Mouse (Mus musculus) olfactory bulb, adult 2 months (tissue): ENCODE results near the gene Btbd16. TPM values are rescaled to one million over a fixed set of nuclear protein-coding genes. Genes with fewer than 3 reads are reported as not detected.
A peak's percentile ranks its signal among the peaks of the same experiment; 100 is the strongest.

Experiments used
- H3K27ac ChIP-seq: fragments of 200-500 bp; 2 replicates; pipeline ENCODE4 v1.5.1; 2012; ENCODE audit warnings: low read depth, low read length; ENCODE audit not compliant: insufficient read depth
- H3K4me1 ChIP-seq: fragments of 200-500 bp; 2 replicates; pipeline ENCODE4 v1.6.1; 2012; ENCODE audit warnings: low read length; ENCODE audit not compliant: control insufficient read depth, insufficient read depth
- H3K4me3 ChIP-seq: fragments of 200-500 bp; 2 replicates; pipeline ENCODE4 v1.5.1; 2012; ENCODE audit warnings: mild to moderate bottlenecking, low read depth, low read length, moderate library complexity; ENCODE audit not compliant: insufficient read depth
- CTCF ChIP-seq: fragments of 200-500 bp; IDR thresholded peaks from 2 replicates; pipeline ENCODE4 v1.5.1; 2012; ENCODE audit warnings: low read depth, mild to moderate bottlenecking, low read length, moderate library complexity; ENCODE audit not compliant: insufficient read depth
- POLR2A ChIP-seq: fragments of 200-500 bp; IDR thresholded peaks from 2 replicates; pipeline ENCODE4 v1.6.1; 2012; ENCODE audit warnings: mild to moderate bottlenecking, low read depth, low read length, moderate library complexity; ENCODE audit not compliant: insufficient read depth
- WGBS: fragments of 180-500 bp; shearing (Covaris S2); methylation state at CpG from one replicate; pipeline ENCODE4 v1.1.7; 2018; 5-methylcytosine and 5-hydroxymethylcytosine counted together
- polyA plus RNA-seq: library from polyadenylated mRNA; stranded (reverse); fragments of >200 nt; gene quantifications from 2 replicates; pipeline ENCODE4 v1.2.4, GENCODE M21; 2012; ENCODE audit warnings: low replicate concordance; ENCODE audit not compliant: missing spikeins, insufficient read depth, insufficient read length

Btbd16 gene
- polyA plus RNA-seq, 1 experiment: not detected

GRCm38 (mm10) chr7:130836066-130836465 lies 62.2 kb downstream of the Btbd16 start:
- TF ChIP-seq POLR2A: no peak
- TF ChIP-seq CTCF: no peak
- Histone ChIP-seq H3K4me3 (no peak overlapping the region), H3K4me1 (peaks cover 42% of the 10 kb centered on the region), H3K27ac (peak overlapping the region; percentile 23; the same call in 1 of the 2 replicates)
- 82% methylated on average over 9 of the region's 9 CpGs for WGBS

- Histone ChIP-seq H3K4me1 (peaks cover 40% of the 10 kb centered on the region), H3K4me3 (no peak overlapping the region), H3K27ac (peak overlapping the region; percentile 14; the same call in 1 of the 2 replicates)
- TF ChIP-seq POLR2A (no peak), CTCF (no peak)
- 36% methylated on average over 12 of the region's 12 CpGs for WGBS
Measured at GRCm38 (mm10) chr7:130837941-130838657, 64.2 kb downstream of the Btbd16 start.

- TF ChIP-seq POLR2A (no peak), CTCF (no peak)
- no peak overlapping the region for H3K4me3 ChIP-seq
- 60% methylated on average over 3 of the region's 3 CpGs for WGBS
- peaks cover 40% of the 10 kb centered on the region for H3K4me1 ChIP-seq
- 0 out of 2 replicates have a peak overlapping the region, but pooled peaks have one; percentile 2 for H3K27ac ChIP-seq
Measured at GRCm38 (mm10) chr7:130838658-130839025, 64.8 kb downstream of the Btbd16 start.

- Histone ChIP-seq H3K4me3 (no peak overlapping the region), H3K27ac (no peak overlapping the region), H3K4me1 (peaks cover 33% of the 10 kb centered on the region)
- WGBS: 94% methylated on average over 12 of the region's 12 CpGs
- TF ChIP-seq POLR2A: no peak
- no peak for TF ChIP-seq CTCF
Measured at GRCm38 (mm10) chr7:130839380-130840100, 65.7 kb downstream of the Btbd16 start.

GRCm38 (mm10) chr7:130847164-130847718 lies 73.4 kb downstream of the Btbd16 start:
- TF ChIP-seq POLR2A: no peak
- TF ChIP-seq CTCF: no peak
- Histone ChIP-seq H3K4me3 (no peak overlapping the region), H3K27ac (no peak overlapping the region), H3K4me1 (no peaks in the 10 kb centered on the region)
- WGBS: 88% methylated on average over 17 of the region's 17 CpGs

GRCm38 (mm10) chr7:130854684-130855292 lies 80.9 kb downstream of the Btbd16 start:
- Histone ChIP-seq H3K4me1 (peaks cover 18% of the 10 kb centered on the region), H3K27ac (no peak overlapping the region), H3K4me3 (no peak overlapping the region)
- no peak for TF ChIP-seq CTCF
- no peak for TF ChIP-seq POLR2A
- WGBS: 92% methylated on average over 4 of the region's 4 CpGs

- Histone ChIP-seq H3K4me1 (peaks cover 24% of the 10 kb centered on the region), H3K27ac (0 out of 2 replicates have a peak overlapping the region, but pooled peaks have one; percentile 14), H3K4me3 (no peak overlapping the region)
- no peak for TF ChIP-seq POLR2A
- no peak for TF ChIP-seq CTCF
- WGBS: 13% methylated on average over 3 of the region's 3 CpGs
Measured at GRCm38 (mm10) chr7:130855681-130856080, 81.8 kb downstream of the Btbd16 start.

GRCm38 (mm10) chr7:130857973-130858372 lies 84.1 kb downstream of the Btbd16 start:
- Histone ChIP-seq H3K4me1 (peaks cover 36% of the 10 kb centered on the region), H3K4me3 (no peak overlapping the region), H3K27ac (no peak overlapping the region)
- 70% methylated on average over 6 of the region's 6 CpGs for WGBS
- no peak for TF ChIP-seq POLR2A
- TF ChIP-seq CTCF: no peak

- no peak overlapping the region for H3K4me3 ChIP-seq
- 50% methylated on average over 4 of the region's 5 CpGs for WGBS
- peak overlapping the region; percentile 84 for H3K27ac ChIP-seq
- TF ChIP-seq POLR2A (no peak), CTCF (no peak)
- peaks cover 42% of the 10 kb centered on the region for H3K4me1 ChIP-seq
Measured at GRCm38 (mm10) chr7:130859926-130860325, 86.1 kb downstream of the Btbd16 start.
